Mouse (Mus musculus): ENCODE data around the gene Cd3e. TPM values are rescaled to one million over a fixed set of nuclear protein-coding genes. Genes with fewer than 3 reads are reported as not detected.
"Not testable (repeated sequence)": the region's sequence is repeated elsewhere in the genome, so short reads cannot be mapped to it uniquely, and the experiment has no call there.

Cd3e gene
- polyA plus RNA-seq, 1 experiment from 2014 or later = not detected

DNA sequence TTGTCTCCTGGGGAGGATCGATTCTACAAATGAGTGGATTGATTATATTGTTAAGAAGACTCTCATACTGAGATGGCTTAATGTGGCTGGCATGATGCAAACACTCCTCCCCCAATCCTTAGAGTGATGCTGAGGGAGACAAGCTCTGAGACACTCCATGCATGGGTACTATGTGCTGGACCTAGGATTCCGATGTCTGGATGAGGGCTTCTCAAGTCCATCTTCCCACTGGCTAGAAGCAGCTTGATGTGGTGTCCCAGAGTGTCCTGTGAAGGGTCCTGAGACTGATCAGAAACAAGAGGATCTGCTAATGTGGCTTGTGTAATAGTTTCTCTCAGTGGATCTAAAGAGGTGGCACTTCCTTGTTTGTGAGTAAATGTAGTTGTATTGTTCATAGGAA lies 28.3 kb downstream of the Cd3e start:
- 84% methylated on average over 2 of the region's 2 CpGs for WGBS
- DNase-seq (ENCODE audit: low spot score) = no peak
- Histone ChIP-seq H3K27ac (ENCODE audit: low read depth, low read length) (no peak overlapping the region), H3K27me3 (replicated peaks; ENCODE audit: control insufficient read depth, insufficient read depth, low read length) (0 out of 2 replicates have a peak, but pooled peaks cover 3% of the 10 kb centered on the region), H3K4me1 (replicated peaks; ENCODE audit: control insufficient read depth, insufficient read depth, low read length) (peaks cover 7% of the 10 kb centered on the region; the same call in 1 of the 2 replicates), H3K4me3 (ENCODE audit: low read depth, low read length) (no peak overlapping the region), H3K36me3 (ENCODE audit: control insufficient read depth, insufficient read depth, low read length) (no peaks in the 10 kb centered on the region), H3K4me2 (no peak overlapping the region), H3K9me3 (ENCODE audit: control insufficient read depth, low read length) (no peaks in the 10 kb centered on the region), H3K9ac (ENCODE audit: low read depth, low read length) (no peak overlapping the region)
- no peak for ATAC-seq (replicated peaks; ENCODE audit: low FRiP score)

DNA sequence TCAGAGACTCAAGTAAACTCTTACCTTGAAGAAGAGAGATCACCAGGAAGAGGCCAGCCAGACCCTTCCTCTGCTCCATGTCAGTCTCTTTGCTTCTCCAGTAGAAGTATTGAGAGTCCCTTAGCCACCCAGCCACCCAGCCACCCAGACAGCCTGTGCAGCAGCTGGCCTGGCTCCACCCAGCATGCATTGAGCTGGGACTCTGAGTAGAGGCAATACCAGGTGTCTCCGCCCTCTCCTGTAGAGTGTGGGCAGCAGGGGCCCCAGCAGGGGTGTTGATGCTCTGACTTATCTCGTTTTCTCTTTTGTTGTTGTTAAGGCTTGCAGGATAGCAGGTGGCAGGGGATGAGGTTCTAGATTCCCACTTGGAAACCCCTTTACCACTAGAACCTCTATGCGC lies 29.2 kb downstream of the Cd3e start, which contains the start of gene Cd3g:
TSS of gene Cd3g (minus strand) at position 190 of the 400 bp plus-strand sequence.
- Histone ChIP-seq H3K4me3 (ENCODE audit: low read depth, low read length) (no peak within 1 kb of the TSS), H3K4me2 (no peak within 1 kb of the TSS), H3K9ac (ENCODE audit: low read depth, low read length) (no peak within 1 kb of the TSS), H3K4me1 (replicated peaks; ENCODE audit: control insufficient read depth, insufficient read depth, low read length) (peaks cover 7% of the 10 kb centered on the region; the same call in 1 of the 2 replicates), H3K27ac (ENCODE audit: low read depth, low read length) (no peak within 1 kb of the TSS), H3K27me3 (replicated peaks; ENCODE audit: control insufficient read depth, insufficient read depth, low read length) (0 out of 2 replicates have a peak, but pooled peaks cover 3% of the 10 kb centered on the region), H3K9me3 (ENCODE audit: control insufficient read depth, low read length) (no peaks in the 10 kb centered on the region), H3K36me3 (ENCODE audit: control insufficient read depth, insufficient read depth, low read length) (no peaks in the 10 kb centered on the region)
- no peak for DNase-seq (ENCODE audit: low spot score)
- ATAC-seq (replicated peaks; ENCODE audit: low FRiP score) = peak; percentile 76
- WGBS = 56% methylated on average over 3 of the region's 3 CpGs

DNA sequence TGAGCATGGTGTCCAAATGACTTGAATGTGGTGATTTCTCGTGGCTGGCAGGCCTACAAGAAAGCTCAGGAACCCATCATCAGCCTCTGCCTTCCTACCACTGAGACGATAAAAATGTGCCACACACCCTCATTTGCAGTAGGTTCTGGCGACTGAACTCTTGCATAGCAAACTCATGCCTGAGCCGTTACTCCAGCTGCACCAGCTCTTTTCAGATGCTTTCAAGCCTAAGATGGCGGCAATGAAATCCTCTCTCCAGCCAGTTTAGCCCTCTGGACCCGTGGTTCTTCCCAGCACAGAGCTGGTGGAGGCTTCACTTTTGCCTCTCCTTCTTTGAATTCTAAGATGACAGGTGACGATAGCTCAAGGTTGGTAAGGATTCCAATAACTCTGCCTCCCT lies 29.6 kb downstream of the Cd3e start:
- WGBS = 76% methylated on average over 7 of the region's 7 CpGs
- H3K36me3 ChIP-seq (ENCODE audit: control insufficient read depth, insufficient read depth, low read length) = no peaks in the 10 kb centered on the region

DNA sequence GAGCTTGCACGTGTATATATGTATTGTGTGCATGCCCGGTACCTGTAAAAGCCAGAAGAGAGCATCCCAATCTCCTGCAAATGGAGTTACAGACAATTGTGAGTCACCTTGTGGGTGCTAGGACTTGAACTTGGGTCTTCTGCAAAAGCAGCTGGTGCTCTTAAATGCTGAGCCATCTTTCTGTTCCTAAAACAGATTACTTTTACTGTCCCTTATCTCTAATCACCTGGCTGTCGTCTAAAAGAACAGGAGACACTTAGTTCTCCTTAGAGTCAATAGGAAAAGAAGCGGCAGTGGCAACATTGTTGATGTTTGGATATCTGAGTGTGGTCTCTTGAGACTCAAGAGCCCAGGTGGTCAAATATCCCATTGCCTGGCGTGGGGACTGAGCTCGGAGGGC lies 31.6 kb downstream of the Cd3e start:
- Histone ChIP-seq H3K9ac (ENCODE audit: low read depth, low read length) (no peak overlapping the region), H3K36me3 (ENCODE audit: control insufficient read depth, insufficient read depth, low read length) (no peaks in the 10 kb centered on the region), H3K4me2 (no peak overlapping the region), H3K4me3 (ENCODE audit: low read depth, low read length) (no peak overlapping the region), H3K4me1 (replicated peaks; ENCODE audit: control insufficient read depth, insufficient read depth, low read length) (peaks cover 7% of the 10 kb centered on the region; the same call in 1 of the 2 replicates), H3K27ac (ENCODE audit: low read depth, low read length) (no peak overlapping the region), H3K27me3 (replicated peaks; ENCODE audit: control insufficient read depth, insufficient read depth, low read length) (peaks cover 15% of the 10 kb centered on the region), H3K9me3 (ENCODE audit: control insufficient read depth, low read length) (no peaks in the 10 kb centered on the region)
- WGBS = 54% methylated on average over 6 of the region's 6 CpGs
- no peak for DNase-seq (ENCODE audit: low spot score)
- ATAC-seq (replicated peaks; ENCODE audit: low FRiP score) = no peak

More for the DNA sequence above, 29.6 kb downstream of the Cd3e start:
- H3K27ac ChIP-seq (ENCODE audit: low read depth, low read length) = no peak overlapping the region
- no peak overlapping the region for H3K4me2 ChIP-seq
- H3K4me1 ChIP-seq (replicated peaks; ENCODE audit: control insufficient read depth, insufficient read depth, low read length) = peaks cover 7% of the 10 kb centered on the region; the same call in 1 of the 2 replicates
- no peak overlapping the region for H3K4me3 ChIP-seq (ENCODE audit: low read depth, low read length)
- DNase-seq (ENCODE audit: low spot score) (no peak), ATAC-seq (replicated peaks; ENCODE audit: low FRiP score) (no peak)
- H3K9me3 ChIP-seq (ENCODE audit: control insufficient read depth, low read length) = no peaks in the 10 kb centered on the region
- 0 out of 2 replicates have a peak, but pooled peaks cover 3% of the 10 kb centered on the region for H3K27me3 ChIP-seq (replicated peaks; ENCODE audit: control insufficient read depth, insufficient read depth, low read length)
- H3K9ac ChIP-seq (ENCODE audit: low read depth, low read length) = no peak overlapping the region

DNA sequence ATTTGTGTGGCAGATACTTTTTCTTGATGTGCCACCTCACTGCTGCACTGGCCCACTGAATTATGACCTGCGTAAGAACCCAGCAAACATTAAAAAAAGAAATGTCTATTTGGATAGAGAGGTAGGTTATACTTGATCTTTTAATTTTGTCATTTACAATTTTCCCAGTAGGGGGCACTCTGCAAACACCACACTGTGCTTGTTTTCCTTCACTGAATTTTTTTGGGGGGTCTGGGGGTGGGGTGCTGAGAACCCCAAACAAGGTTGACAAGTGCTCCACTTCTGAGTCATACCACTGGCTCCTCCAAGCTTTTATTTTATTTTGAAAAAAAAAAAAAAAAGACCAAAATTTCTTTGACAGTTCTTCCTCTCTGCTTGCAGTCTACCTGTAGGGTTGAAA lies 40.0 kb downstream of the Cd3e start:
- no peaks in the 10 kb centered on the region for H3K9me3 ChIP-seq (ENCODE audit: control insufficient read depth, low read length)
- H3K4me2 ChIP-seq = no peak overlapping the region
- H3K4me3 ChIP-seq (ENCODE audit: low read depth, low read length) = no peak overlapping the region
- peaks cover 20% of the 10 kb centered on the region for H3K27me3 ChIP-seq (replicated peaks; ENCODE audit: control insufficient read depth, insufficient read depth, low read length)
- H3K4me1 ChIP-seq (replicated peaks; ENCODE audit: control insufficient read depth, insufficient read depth, low read length) = peaks cover 8% of the 10 kb centered on the region; the same call in 1 of the 2 replicates
- H3K9ac ChIP-seq (ENCODE audit: low read depth, low read length) = no peak overlapping the region
- ATAC-seq (replicated peaks; ENCODE audit: low FRiP score) (no peak), DNase-seq (ENCODE audit: low spot score) (no peak)
- H3K36me3 ChIP-seq (ENCODE audit: control insufficient read depth, insufficient read depth, low read length) = no peaks in the 10 kb centered on the region
- 58% methylated on average over 1 of the region's 1 CpGs for WGBS
- no peak overlapping the region for H3K27ac ChIP-seq (ENCODE audit: low read depth, low read length)

DNA sequence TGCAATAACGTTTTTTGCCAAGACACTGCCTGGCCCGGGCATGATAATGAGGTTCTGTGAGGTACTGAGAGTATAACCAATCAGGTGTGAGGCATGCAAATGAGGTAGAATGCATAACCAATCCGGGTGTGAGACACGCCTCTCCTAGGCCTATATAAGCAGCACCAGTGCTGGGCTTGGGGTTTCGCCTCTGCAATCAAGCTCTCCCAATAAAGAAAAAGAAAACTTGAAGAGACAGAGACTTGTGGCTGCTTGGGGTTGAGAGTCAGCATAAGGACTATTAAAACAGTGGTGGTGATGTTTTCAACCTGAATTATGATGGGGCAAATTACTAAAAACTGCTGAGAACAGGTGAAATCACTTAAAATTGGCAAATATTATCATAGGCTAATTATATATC lies 41.7 kb downstream of the Cd3e start:
- not testable (repeated sequence) for H3K9ac ChIP-seq (ENCODE audit: low read depth, low read length); H3K9me3 ChIP-seq (ENCODE audit: control insufficient read depth, low read length); H3K36me3 ChIP-seq (ENCODE audit: control insufficient read depth, insufficient read depth, low read length); H3K27me3 ChIP-seq (replicated peaks; ENCODE audit: control insufficient read depth, insufficient read depth, low read length); ATAC-seq (replicated peaks; ENCODE audit: low FRiP score); H3K27ac ChIP-seq (ENCODE audit: low read depth, low read length); DNase-seq (ENCODE audit: low spot score); H3K4me3 ChIP-seq (ENCODE audit: low read depth, low read length); H3K4me2 ChIP-seq
- peaks cover 12% of the 10 kb centered on the region; the same call in 1 of the 2 replicates for H3K4me1 ChIP-seq (replicated peaks; ENCODE audit: control insufficient read depth, insufficient read depth, low read length)
- WGBS = 83% methylated on average over 5 of the region's 5 CpGs

DNA sequence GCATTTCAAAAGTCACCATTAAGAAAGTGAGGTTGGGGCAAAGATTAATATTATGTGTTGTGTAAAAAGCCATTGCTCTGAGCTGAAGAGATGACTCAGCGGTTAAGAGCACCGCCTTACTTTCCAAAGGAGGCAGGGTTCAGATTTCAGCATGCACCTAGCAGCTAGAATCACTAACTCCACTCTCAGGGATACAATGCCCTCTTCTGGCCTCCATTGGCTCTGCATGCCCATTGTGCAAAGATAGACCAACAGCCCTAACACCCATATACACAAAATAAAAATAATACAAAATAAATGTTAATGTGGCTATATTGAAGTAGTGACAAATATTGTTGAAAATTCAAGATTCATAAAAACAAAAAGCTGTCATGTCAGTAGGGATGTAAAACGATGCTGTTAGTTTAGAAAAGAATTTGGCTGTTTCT lies 42.6 kb downstream of the Cd3e start:
- no peaks in the 10 kb centered on the region for H3K9me3 ChIP-seq (ENCODE audit: control insufficient read depth, low read length)
- ATAC-seq (replicated peaks; ENCODE audit: low FRiP score) (peak; percentile 40; the same call in 1 of the 2 replicates), DNase-seq (ENCODE audit: low spot score) (no peak)
- peaks cover 4% of the 10 kb centered on the region; the same call in 1 of the 2 replicates for H3K27me3 ChIP-seq (replicated peaks; ENCODE audit: control insufficient read depth, insufficient read depth, low read length)
- H3K4me1 ChIP-seq (replicated peaks; ENCODE audit: control insufficient read depth, insufficient read depth, low read length) = peaks cover 12% of the 10 kb centered on the region; the same call in 1 of the 2 replicates
- no peak overlapping the region for H3K9ac ChIP-seq (ENCODE audit: low read depth, low read length)
- H3K36me3 ChIP-seq (ENCODE audit: control insufficient read depth, insufficient read depth, low read length) = 0 out of 2 replicates have a peak, but pooled peaks cover 4% of the 10 kb centered on the region
- H3K4me3 ChIP-seq (ENCODE audit: low read depth, low read length) = no peak overlapping the region
- no peak overlapping the region for H3K27ac ChIP-seq (ENCODE audit: low read depth, low read length)
- WGBS = 19% methylated on average over 3 of the region's 3 CpGs
- H3K4me2 ChIP-seq = no peak overlapping the region

DNA sequence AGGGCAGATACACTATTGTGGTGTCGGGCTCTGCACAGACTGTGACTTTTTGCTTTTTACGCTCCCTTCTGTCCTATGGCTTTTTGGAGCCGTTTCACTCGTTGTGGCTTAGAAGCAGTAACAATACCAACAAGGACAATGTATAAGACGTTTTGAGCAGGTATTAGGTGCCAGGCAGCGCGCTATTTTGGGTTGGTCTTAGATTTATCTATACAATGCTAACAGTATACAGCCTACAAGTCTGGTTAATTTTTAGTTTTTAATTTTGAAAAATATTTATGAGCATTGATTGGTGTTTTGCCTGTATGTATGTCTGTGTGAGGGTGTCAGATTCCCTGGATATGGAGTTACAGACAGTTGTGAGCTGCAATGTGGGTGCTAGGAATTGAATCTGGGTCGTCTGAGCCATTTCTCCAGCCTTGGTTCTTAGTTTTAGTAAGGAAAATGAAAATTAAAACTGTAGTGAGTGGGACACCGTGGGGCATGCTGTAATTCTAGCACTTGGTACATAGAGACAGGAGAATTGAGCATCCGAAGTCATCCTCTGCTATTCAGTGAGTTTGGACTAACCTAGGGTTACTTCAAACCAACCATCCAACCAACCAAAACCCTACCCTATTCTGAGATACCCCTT lies 43.5 kb downstream of the Cd3e start:
- Histone ChIP-seq H3K4me3 (ENCODE audit: low read depth, low read length) (peak overlapping the region; percentile 79), H3K27me3 (replicated peaks; ENCODE audit: control insufficient read depth, insufficient read depth, low read length) (no peaks in the 10 kb centered on the region), H3K36me3 (ENCODE audit: control insufficient read depth, insufficient read depth, low read length) (peaks cover 10% of the 10 kb centered on the region; the same call in 1 of the 2 replicates), H3K4me1 (replicated peaks; ENCODE audit: control insufficient read depth, insufficient read depth, low read length) (peaks cover 12% of the 10 kb centered on the region; the same call in 1 of the 2 replicates), H3K4me2 (peak overlapping the region; percentile 85), H3K9me3 (ENCODE audit: control insufficient read depth, low read length) (no peaks in the 10 kb centered on the region), H3K27ac (ENCODE audit: low read depth, low read length) (peak overlapping the region; percentile 8; the same call in 1 of the 2 replicates), H3K9ac (ENCODE audit: low read depth, low read length) (peak overlapping the region; percentile 45; the same call in 1 of the 2 replicates)
- DNase-seq (ENCODE audit: low spot score) (no peak), ATAC-seq (replicated peaks; ENCODE audit: low FRiP score) (peak; percentile 35; the same call in 1 of the 2 replicates)
- 13% methylated on average over 10 of the region's 10 CpGs for WGBS

All from liver, embryonic 11.5 days (tissue).